Mouse (Mus musculus) olfactory bulb, adult 2 months (tissue): ENCODE data around the gene Gjd3. TPM values are rescaled to one million over a fixed set of nuclear protein-coding genes. Genes with fewer than 3 reads are reported as not detected.

Source experiments
- H3K27ac ChIP-seq: fragments of 200-500 bp; 2 replicates; pipeline ENCODE4 v1.5.1; 2012; ENCODE audit warnings: low read depth, low read length; ENCODE audit not compliant: insufficient read depth
- H3K4me1 ChIP-seq: fragments of 200-500 bp; 2 replicates; pipeline ENCODE4 v1.6.1; 2012; ENCODE audit warnings: low read length; ENCODE audit not compliant: control insufficient read depth, insufficient read depth
- H3K4me3 ChIP-seq: fragments of 200-500 bp; 2 replicates; pipeline ENCODE4 v1.5.1; 2012; ENCODE audit warnings: mild to moderate bottlenecking, low read depth, low read length, moderate library complexity; ENCODE audit not compliant: insufficient read depth
- CTCF ChIP-seq: fragments of 200-500 bp; IDR thresholded peaks from 2 replicates; pipeline ENCODE4 v1.5.1; 2012; ENCODE audit warnings: low read depth, mild to moderate bottlenecking, low read length, moderate library complexity; ENCODE audit not compliant: insufficient read depth
- POLR2A ChIP-seq: fragments of 200-500 bp; IDR thresholded peaks from 2 replicates; pipeline ENCODE4 v1.6.1; 2012; ENCODE audit warnings: mild to moderate bottlenecking, low read depth, low read length, moderate library complexity; ENCODE audit not compliant: insufficient read depth
- WGBS: fragments of 180-500 bp; shearing (Covaris S2); methylation state at CpG from one replicate; pipeline ENCODE4 v1.1.7; 2018; 5-methylcytosine and 5-hydroxymethylcytosine counted together
- polyA plus RNA-seq: library from polyadenylated mRNA; stranded (reverse); fragments of >200 nt; gene quantifications from 2 replicates; pipeline ENCODE4 v1.2.4, GENCODE M21; 2012; ENCODE audit warnings: low replicate concordance; ENCODE audit not compliant: missing spikeins, insufficient read depth, insufficient read length

Gene Gjd3
- polyA plus RNA-seq, 1 experiment = not detected

DNA sequence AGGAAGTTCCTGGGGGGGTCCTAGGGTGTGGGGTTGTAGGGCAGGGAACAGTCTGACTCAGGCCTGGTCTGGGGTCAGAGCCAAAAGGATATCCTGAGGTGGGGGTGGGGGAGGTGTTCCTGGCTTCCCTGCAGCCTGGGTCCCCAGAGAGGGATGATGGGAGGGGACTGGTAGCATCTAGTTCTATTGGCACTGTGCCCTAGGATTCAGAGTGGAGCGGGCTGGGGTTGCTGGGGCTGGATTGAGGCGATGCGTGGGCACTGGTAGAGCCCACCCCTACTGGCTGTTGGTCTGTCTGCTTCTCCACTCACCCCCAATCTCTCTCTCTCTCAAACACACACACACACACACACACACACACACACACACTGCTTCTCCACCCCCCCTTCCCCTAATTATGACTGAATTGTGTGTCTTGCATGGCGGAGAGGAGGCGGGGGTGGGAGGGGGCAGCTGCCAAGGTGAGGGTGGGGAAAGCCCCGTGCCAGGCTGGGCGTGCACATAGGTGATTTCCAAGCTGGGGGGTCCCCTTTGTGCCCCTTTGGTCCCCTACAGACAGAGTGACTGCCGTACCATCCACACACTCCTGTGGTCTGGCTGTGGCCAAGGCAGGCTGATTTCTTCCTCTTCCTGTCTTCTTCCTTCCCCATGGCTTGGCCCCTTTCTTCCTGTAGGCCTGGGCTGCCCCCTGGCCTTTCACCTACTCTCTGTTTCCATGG lies 39.7 kb downstream of the Gjd3 start:
- 45% methylated on average over 8 of the region's 8 CpGs for WGBS
- Histone ChIP-seq H3K4me3 (no peak overlapping the region), H3K4me1 (peaks cover 80% of the 10 kb centered on the region), H3K27ac (no peak overlapping the region)
- TF ChIP-seq POLR2A (no peak), CTCF (no peak)

- Histone ChIP-seq H3K4me1 (peaks cover 86% of the 10 kb centered on the region), H3K27ac (peak overlapping the region; percentile 63), H3K4me3 (no peak overlapping the region; the same call in 1 of the 2 replicates)
- 40% methylated on average over 3 of the region's 3 CpGs for WGBS
- TF ChIP-seq CTCF = no peak
- no peak for TF ChIP-seq POLR2A
These were observed 40.3 kb downstream of the Gjd3 start for GRCm38 (mm10) chr11:98942555-98942922.

DNA sequence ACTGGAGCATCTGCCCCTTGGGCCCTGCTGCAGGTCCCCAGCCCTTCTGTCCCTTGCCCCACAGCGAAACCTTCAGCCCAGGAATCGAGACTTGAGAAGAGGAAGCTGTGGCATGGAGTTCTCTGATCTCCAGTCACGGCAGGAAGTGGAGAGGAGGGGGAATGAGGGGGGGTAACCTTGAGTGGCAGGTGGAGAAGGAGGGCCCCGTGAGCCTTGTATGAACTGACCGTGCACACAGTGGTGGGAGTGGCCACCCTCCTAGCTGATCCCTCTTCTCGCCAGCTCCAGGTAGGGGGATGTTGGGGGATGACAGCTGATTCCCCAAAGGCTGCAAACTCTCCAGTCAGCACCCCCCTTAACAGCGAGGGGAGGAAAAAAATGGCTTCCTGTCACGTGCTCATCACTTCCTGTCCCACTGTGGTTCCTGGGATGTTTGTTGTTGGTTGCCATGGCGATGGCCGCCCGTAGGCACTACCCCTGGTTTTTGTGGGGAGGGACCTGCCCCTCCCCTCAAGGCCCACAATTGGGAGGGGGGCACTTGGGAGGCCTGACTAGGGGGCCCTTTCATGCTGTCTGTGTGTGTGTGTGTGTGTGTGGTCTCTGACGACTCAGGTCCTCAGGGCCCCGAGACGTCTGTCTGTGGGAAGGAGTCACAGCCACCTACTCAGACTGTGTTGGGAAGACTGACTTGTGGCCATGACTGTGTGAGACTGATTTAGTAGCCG lies 40.8 kb downstream of the Gjd3 start:
- Histone ChIP-seq H3K27ac (peak overlapping the region; percentile 63), H3K4me3 (peak overlapping the region; percentile 49), H3K4me1 (peaks cover 85% of the 10 kb centered on the region)
- no peak for TF ChIP-seq POLR2A
- TF ChIP-seq CTCF = no peak
- 16% methylated on average over 15 of the region's 15 CpGs for WGBS

DNA sequence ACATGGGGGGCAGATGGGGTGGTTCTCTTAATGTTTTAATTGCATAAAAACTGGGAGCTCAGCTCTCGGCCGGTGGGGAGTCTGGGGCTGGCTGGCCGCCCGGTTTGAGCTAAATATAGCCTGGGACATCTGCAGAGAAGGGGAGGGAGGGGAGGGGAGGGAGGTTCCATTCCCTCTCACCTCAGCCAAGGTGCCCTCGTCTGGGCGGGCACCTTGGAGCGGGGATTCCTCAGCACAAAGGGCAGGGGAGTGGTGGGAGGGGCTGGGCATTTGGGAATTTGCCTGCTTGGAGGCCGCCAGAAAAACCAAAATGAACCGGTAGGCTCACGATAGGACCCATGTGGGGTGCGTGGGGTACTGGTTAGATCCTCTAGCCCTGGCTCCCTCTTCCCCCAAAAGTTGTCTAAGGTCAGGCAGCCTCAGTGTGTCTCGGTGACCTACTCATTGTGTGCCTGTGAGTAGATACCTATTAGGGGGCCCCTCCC lies 41.4 kb downstream of the Gjd3 start:
- Histone ChIP-seq H3K27ac (peak overlapping the region; percentile 37), H3K4me3 (peak overlapping the region; percentile 49), H3K4me1 (peaks cover 88% of the 10 kb centered on the region)
- 7% methylated on average over 12 of the region's 12 CpGs for WGBS
- no peak for TF ChIP-seq CTCF
- no peak for TF ChIP-seq POLR2A

GRCm38 (mm10) chr11:98940776-98941175 lies 42.0 kb downstream of the Gjd3 start:
- Histone ChIP-seq H3K4me3 (no peak overlapping the region), H3K4me1 (peaks cover 89% of the 10 kb centered on the region)

DNA sequence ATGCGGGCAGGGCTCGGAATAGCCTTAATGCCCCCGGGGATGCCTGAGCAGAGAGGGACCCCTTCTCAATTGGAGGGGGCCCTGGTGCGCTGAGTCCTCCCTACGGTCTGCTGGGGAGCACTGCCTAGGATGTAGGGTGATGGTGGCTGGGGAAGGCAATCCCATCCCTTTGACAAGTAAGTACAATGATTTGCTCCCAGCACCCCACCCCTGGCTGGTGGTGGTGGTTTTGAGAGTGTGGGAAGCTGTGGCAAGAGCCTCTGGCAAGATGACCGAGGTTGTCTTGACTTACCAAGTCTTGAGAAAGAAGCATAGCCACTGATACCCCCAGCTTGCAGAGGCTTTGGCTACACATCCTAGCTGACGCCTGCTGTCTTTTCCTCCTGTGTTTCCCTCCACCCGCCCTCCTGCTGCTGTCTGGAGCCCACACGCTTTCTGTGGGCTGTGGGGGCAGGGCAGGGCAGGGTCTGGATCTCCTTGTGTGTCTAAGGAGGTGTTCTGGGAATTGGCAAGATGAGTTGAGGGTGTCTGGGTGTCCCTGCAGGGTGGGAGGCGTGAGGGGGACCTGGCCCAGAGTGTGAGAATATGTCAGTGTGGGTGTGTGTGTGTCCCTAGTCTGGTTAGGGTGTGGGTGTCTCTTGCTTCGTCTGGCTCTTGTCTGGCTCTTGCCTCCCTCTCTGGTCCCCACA lies 42.7 kb downstream of the Gjd3 start:
- TF ChIP-seq CTCF = no peak
- no peak for TF ChIP-seq POLR2A
- Histone ChIP-seq H3K4me1 (peaks cover 83% of the 10 kb centered on the region), H3K4me3 (no peak overlapping the region), H3K27ac (no peak overlapping the region)
- WGBS = 52% methylated on average over 11 of the region's 11 CpGs

More at GRCm38 (mm10) chr11:98940776-98941175, 42.0 kb downstream of the Gjd3 start:
- 18% methylated on average over 3 of the region's 3 CpGs for WGBS
- TF ChIP-seq CTCF = no peak
- no peak for TF ChIP-seq POLR2A
- H3K27ac ChIP-seq = no peak overlapping the region

DNA sequence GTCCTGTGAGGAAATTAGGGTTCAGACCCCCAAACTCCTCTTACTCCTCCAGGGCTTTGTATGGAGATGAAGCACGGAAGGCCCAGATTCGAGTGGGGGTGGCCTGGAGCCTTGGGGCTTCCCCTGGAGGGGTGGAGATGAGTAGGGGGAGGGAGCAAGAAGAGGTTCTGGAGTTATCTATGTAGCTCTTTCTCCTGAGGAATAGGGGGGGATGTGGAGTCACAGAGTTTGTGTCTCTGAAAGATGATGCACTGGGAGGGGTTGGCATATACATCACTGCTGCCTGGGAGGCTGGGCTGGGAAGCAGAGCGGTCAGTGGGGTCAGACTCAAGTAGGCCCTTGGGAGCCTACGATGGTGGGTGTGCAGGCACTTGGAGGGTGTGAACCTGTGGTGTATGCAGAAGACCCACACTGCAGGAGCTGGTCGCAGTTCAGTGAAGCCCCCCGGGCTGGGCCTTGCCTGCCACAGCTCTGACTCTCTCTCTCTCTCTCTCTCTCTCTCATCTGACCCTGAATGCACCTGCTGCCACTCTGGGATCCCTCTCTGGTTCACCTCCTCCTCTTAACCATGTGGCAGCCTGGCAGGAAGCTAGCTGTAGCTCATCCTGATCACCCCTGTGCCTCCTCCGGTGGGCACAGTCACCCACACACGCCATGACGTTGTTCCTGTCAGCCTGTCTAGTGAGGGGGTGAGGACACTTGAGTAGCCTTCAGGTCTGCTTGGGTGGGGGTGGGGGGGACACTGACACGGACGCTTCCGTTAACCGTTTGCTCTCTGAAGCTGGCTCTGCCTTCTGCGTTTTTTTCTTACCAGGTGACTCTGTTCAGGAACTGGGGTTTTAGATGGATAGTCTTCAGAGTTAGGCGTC lies 43.5 kb downstream of the Gjd3 start:
- TF ChIP-seq CTCF (no peak), POLR2A (no peak)
- H3K27ac ChIP-seq = no peak overlapping the region
- no peak overlapping the region for H3K4me3 ChIP-seq
- WGBS = 65% methylated on average over 15 of the region's 15 CpGs
- peaks cover 77% of the 10 kb centered on the region for H3K4me1 ChIP-seq

DNA sequence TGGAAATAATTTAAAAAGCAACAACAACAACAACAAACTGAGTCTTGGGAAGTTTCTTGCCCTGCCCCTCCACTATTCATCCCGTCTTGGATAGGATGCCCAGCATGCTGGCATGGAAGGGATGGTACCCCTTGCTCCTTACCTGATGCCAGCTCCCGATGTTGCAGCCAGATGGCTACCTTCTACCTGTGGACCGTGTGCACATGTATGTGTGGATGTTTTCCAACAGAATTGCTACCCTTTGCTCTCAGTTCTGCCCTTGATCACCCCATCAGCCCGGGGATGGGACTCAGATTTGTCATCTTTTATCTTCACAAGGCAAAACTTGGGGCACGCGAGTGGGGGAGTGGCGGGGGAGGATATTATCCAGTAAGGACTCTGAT lies 44.1 kb downstream of the Gjd3 start:
- Histone ChIP-seq H3K4me1 (peaks cover 70% of the 10 kb centered on the region), H3K27ac (no peak overlapping the region), H3K4me3 (0 out of 2 replicates have a peak overlapping the region, but pooled peaks have one; percentile 62)
- TF ChIP-seq CTCF (no peak), POLR2A (no peak)
- 56% methylated on average over 7 of the region's 7 CpGs for WGBS
